Mouse (Mus musculus): ENCODE data around the gene Nup35.

Gene Nup35

DNA sequence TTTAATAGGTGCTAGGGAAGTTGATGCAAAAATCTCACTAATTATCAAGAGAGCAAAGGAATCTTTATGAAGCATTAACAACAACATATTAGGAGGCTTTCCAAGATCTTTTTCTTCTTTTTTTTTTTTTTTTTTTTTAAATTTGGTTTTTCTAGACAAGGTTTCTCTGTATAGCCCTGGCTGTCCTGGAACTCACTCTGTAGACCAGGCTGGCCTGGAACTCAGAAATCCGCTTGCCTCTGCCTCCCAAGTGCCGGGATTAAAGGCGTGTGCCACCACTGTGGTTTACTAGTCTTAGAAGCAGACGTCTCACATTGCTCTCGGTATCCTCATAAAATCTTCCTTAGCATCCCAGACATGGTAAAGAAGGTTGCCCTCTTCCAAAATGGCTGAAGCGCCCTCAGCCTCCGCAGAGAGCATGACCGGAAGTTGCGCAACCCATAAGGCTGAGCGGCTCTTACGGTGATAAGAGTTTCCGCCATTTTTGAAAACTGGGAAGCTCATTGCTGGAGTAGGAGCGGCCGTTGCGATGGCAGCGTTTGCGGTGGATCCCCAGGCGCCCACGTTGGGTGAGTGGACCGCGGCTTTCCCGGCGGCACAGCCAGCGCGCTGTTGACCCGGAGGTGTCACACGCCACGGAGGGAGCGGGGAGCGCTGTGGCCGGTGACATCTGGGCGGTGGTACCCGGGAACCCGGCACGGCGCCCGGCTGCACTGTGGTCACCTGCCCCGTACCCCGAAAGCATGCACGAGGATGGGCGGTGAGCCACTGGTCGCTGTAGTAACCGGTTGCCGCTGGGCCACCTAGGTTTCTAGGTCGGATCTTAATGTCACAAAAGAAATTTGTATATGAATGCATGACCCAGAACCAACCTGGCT, 21.6 kb downstream of the Nup35 start:
- DNase-seq (ENCODE audit: low read depth, low spot score): peak; percentile 83

DNA sequence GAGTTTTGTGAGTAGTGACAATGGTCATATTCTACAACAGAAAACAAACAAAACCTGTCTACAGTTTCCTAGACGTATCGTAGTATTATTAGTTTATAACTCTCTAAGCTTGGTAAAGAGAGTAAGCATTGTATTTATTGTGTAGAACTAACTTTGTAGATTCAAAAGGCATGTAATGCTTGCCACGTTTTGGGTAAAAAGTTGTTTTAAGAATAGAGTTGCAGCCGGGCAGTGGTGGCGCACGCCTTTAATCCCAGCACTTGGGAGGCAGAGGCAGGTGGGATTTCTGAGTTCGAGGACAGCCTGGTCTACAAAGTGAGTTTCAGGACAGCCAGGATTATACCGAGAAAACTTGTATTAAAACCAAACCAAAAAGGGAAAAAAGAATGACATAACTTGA, 22.4 kb downstream of the Nup35 start:
- DNase-seq (ENCODE audit: low read depth, low spot score): no peak

DNA sequence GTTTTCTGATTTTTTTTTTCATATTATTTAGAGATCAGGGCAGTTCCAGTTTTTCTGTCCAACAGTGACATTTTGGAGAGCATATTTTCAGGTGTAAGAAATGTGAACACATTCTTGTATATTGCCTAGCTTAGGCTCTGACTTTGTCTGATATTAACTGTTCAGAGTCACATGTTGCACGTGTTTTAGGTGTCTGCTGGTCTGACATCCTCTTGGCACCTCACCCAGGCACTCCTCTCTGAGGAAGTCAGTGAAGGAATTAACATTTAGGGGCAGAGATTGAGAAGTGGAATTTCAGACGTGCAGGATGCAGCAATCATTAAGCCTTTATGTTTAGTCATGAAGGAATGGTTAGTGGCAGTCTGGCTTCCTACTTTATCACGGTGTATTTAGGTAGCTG, 22.8 kb downstream of the Nup35 start:
- no peak for DNase-seq (ENCODE audit: low read depth, low spot score)

- DNase-seq (ENCODE audit: low read depth, low spot score): no peak
These were observed 44.4 kb downstream of the Nup35 start for GRCm38 (mm10) chr2:80661414-80661813.

DNA sequence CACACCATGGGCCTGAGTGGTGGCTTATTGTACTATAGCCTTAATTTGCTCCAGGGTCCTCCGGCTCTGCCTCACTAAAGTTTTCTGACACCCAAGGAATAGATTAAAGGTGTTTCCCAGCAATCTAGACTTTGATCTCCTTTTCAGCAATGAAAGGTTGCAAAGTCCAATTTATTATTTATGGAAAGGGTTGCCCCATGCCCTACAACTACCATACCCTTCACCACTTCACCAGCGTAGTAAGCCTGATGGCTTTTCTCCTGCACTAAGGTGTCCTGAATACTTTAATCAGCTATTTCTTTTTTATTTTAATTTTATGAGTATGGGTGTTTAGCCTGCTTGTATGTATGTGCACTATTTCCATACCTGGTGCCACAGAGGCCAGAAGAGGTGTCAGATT, 45.6 kb downstream of the Nup35 start:
- DNase-seq (ENCODE audit: low read depth, low spot score): no peak

- no peak for DNase-seq (ENCODE audit: low read depth, low spot score)
These were observed 50.4 kb downstream of the Nup35 start for GRCm38 (mm10) chr2:80667396-80667964.

DNA sequence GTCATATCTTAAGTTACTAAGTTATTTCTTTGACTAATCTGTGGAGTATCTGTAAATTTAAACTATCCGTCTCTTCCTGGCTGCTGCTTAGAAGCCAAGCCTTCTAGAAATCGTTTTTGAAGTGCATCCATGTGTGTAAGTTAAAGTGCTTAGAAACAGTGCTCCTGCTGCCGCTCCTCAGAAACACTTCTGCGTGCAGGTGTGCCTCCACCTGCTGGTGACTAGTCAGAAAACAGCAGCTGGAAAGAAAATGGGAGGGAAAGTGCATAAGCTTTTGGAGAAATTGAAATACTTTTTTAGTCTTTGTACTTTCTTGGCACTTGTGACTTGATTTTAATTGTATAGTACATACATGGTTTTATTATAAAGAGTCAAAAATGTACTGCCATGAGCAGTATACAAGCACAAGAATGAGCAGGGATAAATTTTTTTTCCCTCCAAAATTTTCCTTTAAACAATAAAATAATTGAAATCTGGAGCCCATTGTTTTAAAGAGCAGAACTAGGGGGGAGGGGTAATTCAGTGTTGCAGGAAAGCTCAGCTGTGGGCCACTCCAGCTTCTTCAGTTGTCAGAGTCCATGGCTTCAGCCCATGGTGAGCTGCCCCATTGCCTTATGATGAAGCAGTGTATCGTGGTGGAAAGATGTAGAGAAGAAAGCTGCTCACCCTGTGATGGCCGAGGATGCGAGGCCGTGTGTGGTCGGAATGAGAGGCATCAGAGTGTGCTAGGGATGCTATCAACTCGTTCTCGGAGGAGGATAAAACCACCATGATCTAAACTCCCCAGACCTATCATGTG, 53.0 kb downstream of the Nup35 start:
- no peak for DNase-seq (ENCODE audit: low read depth, low spot score)

DNA sequence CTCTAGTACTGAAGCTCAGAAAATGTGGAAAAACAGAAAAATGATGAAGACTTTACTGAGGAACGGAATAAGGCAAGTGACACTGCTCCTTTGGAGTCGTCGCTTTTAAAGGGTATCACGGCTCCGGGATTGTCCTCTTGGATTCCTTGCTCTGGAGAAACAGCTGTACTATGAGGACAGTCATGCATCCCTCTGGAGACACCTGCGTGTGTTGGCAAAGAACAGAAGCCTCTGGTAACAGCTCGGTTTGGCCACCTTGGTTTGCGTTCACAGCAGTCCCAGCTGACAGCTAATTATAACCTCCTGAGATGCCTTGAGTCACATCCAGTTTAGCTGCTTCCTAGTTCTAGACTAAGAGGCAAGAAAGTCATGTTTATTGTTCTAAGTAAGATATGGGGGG, 61.8 kb downstream of the Nup35 start:
- no peak for DNase-seq (ENCODE audit: low read depth, low spot score)

GRCm38 (mm10) chr2:80683727-80684239, 66.7 kb downstream of the Nup35 start:
- no peak for DNase-seq (ENCODE audit: low read depth, low spot score)

DNA sequence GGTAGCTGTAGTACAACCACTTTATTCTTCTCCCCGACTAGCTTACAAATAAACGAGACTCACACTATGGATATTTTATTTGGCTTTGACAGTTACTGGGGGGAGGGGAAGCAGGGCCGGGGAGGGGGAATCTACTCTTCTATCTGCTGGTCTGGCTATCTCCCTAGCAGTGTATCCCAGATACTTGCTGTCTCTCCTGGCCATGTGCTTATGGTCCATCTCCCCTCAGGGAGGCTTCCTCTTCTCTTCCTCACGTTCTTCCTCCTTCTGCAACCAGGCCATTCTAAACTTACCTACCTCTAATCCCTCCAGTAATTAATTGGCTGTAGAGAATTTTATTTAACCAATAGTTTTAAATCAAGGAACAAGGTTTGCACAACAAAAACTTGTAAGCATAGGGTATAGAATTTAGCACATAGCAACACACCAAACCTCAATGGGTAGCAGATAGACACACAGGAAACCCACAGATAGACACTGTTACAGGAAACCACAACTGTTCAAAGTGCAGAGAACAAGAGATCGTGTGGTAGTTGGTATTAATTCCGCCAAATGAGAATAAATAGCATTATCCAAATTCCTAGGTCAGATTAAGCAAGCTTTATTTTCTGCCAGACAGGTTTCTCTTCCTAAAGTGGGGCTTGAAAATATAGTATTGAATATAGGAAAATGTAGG, 67.5 kb downstream of the Nup35 start:
- no peak for DNase-seq (ENCODE audit: low read depth, low spot score)

- DNase-seq (ENCODE audit: low read depth, low spot score): no peak
These were observed 71.2 kb downstream of the Nup35 start for GRCm38 (mm10) chr2:80688261-80688660.

- DNase-seq (ENCODE audit: low read depth, low spot score): no peak
These were observed 90.4 kb downstream of the Nup35 start for GRCm38 (mm10) chr2:80707429-80707828.

Measured in c-Kit-negative CD71-positive TER-119-positive erythroid progenitor cells, embryonic 14.5 days (primary cell).